Mouse (Mus musculus): ENCODE data around the gene Sgca. TPM values are rescaled to one million over a fixed set of nuclear protein-coding genes. Genes with fewer than 3 reads are reported as not detected.
A peak's percentile ranks its signal among the peaks of the same experiment; 100 is the strongest.

The Sgca gene
- polyA plus RNA-seq, 1 experiment from 2014 or later: 0.55 TPM

DNA sequence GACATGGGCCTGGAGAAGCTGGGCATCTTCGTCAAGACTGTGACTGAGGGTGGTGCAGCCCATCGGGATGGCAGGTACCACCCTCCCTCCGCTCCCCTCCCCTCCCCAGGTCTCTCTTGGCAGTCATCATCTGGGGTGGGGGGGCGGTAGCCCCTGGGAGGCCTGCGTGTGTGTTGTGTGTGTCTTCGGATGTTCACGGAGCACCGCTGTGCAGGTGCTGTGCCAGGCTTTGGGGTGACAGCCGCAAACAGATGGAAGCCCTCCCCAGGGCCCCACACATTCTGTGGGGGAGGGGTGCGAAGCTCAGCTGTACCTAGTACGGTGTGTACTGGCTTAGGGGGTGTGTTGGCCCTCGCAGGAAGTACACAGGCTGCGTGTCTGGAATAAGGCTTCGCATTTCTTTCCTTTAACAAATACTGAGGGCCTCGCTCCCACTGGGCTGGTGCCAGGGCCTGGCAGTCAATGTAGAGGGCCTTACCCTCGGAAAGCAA is 22.0 kb upstream of the Sgca start:
- WGBS: 68% methylated on average over 16 of the region's 16 CpGs
- H3K4me2 ChIP-seq (replicated peaks; ENCODE audit: low read depth, low read length): no peak overlapping the region

DNA sequence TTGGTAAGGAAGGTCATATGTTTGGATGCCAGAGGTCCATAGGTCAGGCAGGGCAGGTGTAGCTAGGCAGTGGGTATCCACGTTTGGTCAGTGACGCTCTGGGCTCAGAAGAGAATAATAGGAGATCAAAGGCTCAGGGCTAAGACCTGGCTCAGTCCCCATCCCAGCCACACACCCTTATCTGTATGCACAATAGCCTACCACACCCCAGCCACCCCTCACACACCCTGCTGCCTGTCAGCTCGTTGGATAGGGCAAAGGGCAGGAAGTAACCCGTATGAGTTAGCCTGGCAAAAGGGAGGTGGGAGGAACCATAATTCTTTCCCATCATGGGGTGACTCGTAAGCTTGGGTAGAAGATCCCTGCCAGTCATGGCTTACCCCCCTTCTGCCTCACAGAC is 21.5 kb upstream of the Sgca start:
- Histone ChIP-seq H3K9ac (replicated peaks; ENCODE audit: low read depth) (no peak overlapping the region), H3K4me1 (ENCODE audit: insufficient read depth, low read depth, low read length) (peaks cover 30% of the 10 kb centered on the region; the same call in 1 of the 2 replicates), H3K9me3 (ENCODE audit: low read length) (no peaks in the 10 kb centered on the region), H3K4me3 (ENCODE audit: low read depth, low read length) (no peak overlapping the region), H3K4me2 (replicated peaks; ENCODE audit: low read depth, low read length) (no peak overlapping the region), H3K27ac (ENCODE audit: low read length) (no peak overlapping the region), H3K36me3 (ENCODE audit: insufficient read depth, low read length) (peaks cover 35% of the 10 kb centered on the region; the same call in 1 of the 2 replicates), H3K27me3 (replicated peaks; ENCODE audit: insufficient read depth, low read length) (no peaks in the 10 kb centered on the region)
- DNase-seq (ENCODE audit: low spot score): no peak
- no peak for ATAC-seq
- 40% methylated on average over 5 of the region's 5 CpGs for WGBS
- TF ChIP-seq CTCF (IDR thresholded peaks at IDR 0.05): no peak

More for the DNA sequence above, 22.0 kb upstream of the Sgca start:
- H3K27me3 ChIP-seq (replicated peaks; ENCODE audit: insufficient read depth, low read length): no peaks in the 10 kb centered on the region
- DNase-seq (ENCODE audit: low spot score) (no peak), ATAC-seq (no peak)
- peaks cover 28% of the 10 kb centered on the region; the same call in 1 of the 2 replicates for H3K4me1 ChIP-seq (ENCODE audit: insufficient read depth, low read depth, low read length)
- TF ChIP-seq CTCF (IDR thresholded peaks at IDR 0.05) (no peak), EP300 (IDR thresholded peaks at IDR 0.05) (no peak)
- H3K9ac ChIP-seq (replicated peaks; ENCODE audit: low read depth): no peak overlapping the region
- no peaks in the 10 kb centered on the region for H3K9me3 ChIP-seq (ENCODE audit: low read length)
- H3K4me3 ChIP-seq (ENCODE audit: low read depth, low read length): no peak overlapping the region
- H3K27ac ChIP-seq (ENCODE audit: low read length): no peak overlapping the region
- peaks cover 40% of the 10 kb centered on the region; the same call in 1 of the 2 replicates for H3K36me3 ChIP-seq (ENCODE audit: insufficient read depth, low read length)

DNA sequence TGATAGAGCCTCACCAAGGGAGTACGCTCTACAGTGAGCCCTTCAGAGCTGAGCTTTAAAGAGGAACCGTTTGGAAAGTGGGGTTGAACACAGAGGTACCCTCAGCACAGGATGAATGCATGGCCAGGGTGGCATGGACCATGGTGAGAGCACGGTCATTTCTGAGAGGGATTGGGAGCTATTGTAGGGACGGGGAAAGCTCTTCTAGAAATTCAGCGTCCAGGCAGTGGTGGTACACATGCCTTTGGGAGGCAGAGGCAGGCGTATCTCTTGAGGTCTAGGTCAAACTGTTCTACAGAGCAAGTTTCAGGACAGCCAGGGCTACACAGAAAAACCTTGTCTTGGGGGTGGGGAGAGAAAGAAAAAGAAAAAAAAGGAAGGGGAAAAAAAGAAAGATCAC is 20.9 kb upstream of the Sgca start:
- 91% methylated on average over 6 of the region's 6 CpGs for WGBS
- Histone ChIP-seq H3K9me3 (ENCODE audit: low read length) (no peaks in the 10 kb centered on the region), H3K4me1 (ENCODE audit: insufficient read depth, low read depth, low read length) (peaks cover 30% of the 10 kb centered on the region; the same call in 1 of the 2 replicates), H3K9ac (replicated peaks; ENCODE audit: low read depth) (no peak overlapping the region), H3K36me3 (ENCODE audit: insufficient read depth, low read length) (peaks cover 29% of the 10 kb centered on the region; the same call in 1 of the 2 replicates), H3K4me3 (ENCODE audit: low read depth, low read length) (no peak overlapping the region), H3K27me3 (replicated peaks; ENCODE audit: insufficient read depth, low read length) (no peaks in the 10 kb centered on the region), H3K4me2 (replicated peaks; ENCODE audit: low read depth, low read length) (no peak overlapping the region), H3K27ac (ENCODE audit: low read length) (no peak overlapping the region)
- TF ChIP-seq CTCF (IDR thresholded peaks at IDR 0.05): no peak
- TF ChIP-seq EP300 (IDR thresholded peaks at IDR 0.05): no peak
- DNase-seq (ENCODE audit: low spot score) (no peak), ATAC-seq (no peak)

DNA sequence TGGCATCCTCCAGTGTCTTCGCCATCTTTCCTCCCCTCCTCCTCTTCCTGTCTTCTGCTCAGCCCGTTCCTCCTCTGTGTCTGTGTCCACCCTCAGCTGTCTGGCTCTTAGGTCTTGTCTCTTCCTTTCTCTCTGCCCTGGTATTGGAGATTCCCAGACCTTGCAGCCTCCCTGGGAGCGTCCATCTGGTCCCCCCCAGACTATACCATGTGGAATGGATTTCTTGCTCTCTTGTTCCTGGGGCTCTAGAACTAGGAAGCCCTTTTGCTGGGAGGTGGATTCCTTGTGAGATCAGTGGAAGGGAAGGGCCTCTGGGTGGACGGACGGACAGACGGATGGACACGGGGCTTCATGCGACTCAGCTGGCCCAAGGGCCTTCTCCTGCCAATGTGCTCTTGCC is 20.0 kb upstream of the Sgca start:
- H3K36me3 ChIP-seq (ENCODE audit: insufficient read depth, low read length): peaks cover 22% of the 10 kb centered on the region; the same call in 1 of the 2 replicates
- TF ChIP-seq CTCF (IDR thresholded peaks at IDR 0.05) (no peak), EP300 (IDR thresholded peaks at IDR 0.05) (no peak)
- no peak overlapping the region for H3K4me3 ChIP-seq (ENCODE audit: low read depth, low read length)
- H3K27me3 ChIP-seq (replicated peaks; ENCODE audit: insufficient read depth, low read length): no peaks in the 10 kb centered on the region
- H3K4me1 ChIP-seq (ENCODE audit: insufficient read depth, low read depth, low read length): peaks cover 30% of the 10 kb centered on the region; the same call in 1 of the 2 replicates
- ATAC-seq: no peak
- 81% methylated on average over 8 of the region's 8 CpGs for WGBS
- H3K9me3 ChIP-seq (ENCODE audit: low read length): no peaks in the 10 kb centered on the region
- H3K4me2 ChIP-seq (replicated peaks; ENCODE audit: low read depth, low read length): peak overlapping the region; percentile 8; the same call in 1 of the 2 replicates
- no peak for DNase-seq (ENCODE audit: low spot score)
- H3K27ac ChIP-seq (ENCODE audit: low read length): no peak overlapping the region
- H3K9ac ChIP-seq (replicated peaks; ENCODE audit: low read depth): no peak overlapping the region

DNA sequence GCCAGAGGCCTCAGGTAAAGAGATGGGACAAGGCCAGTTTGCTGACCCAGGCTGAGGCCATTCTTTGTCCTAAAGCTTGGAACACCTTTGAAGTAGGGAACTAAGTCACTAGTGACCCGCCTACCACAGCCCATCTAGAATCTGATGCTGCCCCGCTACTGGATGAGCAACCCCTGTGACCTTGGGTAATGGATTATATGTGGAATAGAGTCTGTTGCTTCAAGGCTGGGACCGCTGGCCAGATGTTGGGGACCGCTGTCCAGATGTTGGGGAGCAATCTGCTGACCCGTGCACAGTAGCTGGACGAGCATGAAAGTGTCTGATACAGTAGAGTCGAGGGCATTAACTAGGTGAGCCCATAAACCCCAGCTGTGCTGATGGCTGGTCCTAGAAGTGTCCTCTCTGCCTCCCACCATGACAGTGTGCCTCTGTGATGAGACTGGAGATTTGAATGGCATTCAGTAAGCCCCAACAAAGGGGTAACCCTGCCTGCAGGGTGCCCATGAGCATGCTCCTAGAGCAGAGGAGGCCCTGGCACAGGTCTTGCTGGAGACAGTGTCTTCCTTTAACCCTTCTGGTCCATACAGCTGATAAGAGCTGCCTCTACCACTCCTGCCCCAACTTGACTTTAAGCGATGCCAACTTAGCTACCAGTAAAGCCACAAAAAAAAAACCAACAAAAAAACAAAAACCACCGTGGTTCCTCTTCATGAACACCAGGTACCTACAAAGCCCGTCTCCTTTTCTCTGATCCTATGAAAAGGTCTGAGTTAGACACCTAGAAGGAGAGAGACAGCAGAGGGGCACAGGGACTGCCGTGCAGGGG is 19.0 kb upstream of the Sgca start:
- H3K4me2 ChIP-seq (replicated peaks; ENCODE audit: low read depth, low read length): peak overlapping the region; percentile 94
- no peak overlapping the region for H3K27ac ChIP-seq (ENCODE audit: low read length)
- peaks cover 20% of the 10 kb centered on the region; the same call in 1 of the 2 replicates for H3K36me3 ChIP-seq (ENCODE audit: insufficient read depth, low read length)
- DNase-seq (ENCODE audit: low spot score) (no peak), ATAC-seq (no peak)
- TF ChIP-seq CTCF (IDR thresholded peaks at IDR 0.05) (no peak), EP300 (IDR thresholded peaks at IDR 0.05) (no peak)
- no peak overlapping the region; the same call in 1 of the 2 replicates for H3K9ac ChIP-seq (replicated peaks; ENCODE audit: low read depth)
- peaks cover 29% of the 10 kb centered on the region; the same call in 1 of the 2 replicates for H3K4me1 ChIP-seq (ENCODE audit: insufficient read depth, low read depth, low read length)
- H3K27me3 ChIP-seq (replicated peaks; ENCODE audit: insufficient read depth, low read length): no peaks in the 10 kb centered on the region
- WGBS: 79% methylated on average over 11 of the region's 11 CpGs
- H3K9me3 ChIP-seq (ENCODE audit: low read length): no peaks in the 10 kb centered on the region
- H3K4me3 ChIP-seq (ENCODE audit: low read depth, low read length): no peak overlapping the region; the same call in 1 of the 2 replicates

DNA sequence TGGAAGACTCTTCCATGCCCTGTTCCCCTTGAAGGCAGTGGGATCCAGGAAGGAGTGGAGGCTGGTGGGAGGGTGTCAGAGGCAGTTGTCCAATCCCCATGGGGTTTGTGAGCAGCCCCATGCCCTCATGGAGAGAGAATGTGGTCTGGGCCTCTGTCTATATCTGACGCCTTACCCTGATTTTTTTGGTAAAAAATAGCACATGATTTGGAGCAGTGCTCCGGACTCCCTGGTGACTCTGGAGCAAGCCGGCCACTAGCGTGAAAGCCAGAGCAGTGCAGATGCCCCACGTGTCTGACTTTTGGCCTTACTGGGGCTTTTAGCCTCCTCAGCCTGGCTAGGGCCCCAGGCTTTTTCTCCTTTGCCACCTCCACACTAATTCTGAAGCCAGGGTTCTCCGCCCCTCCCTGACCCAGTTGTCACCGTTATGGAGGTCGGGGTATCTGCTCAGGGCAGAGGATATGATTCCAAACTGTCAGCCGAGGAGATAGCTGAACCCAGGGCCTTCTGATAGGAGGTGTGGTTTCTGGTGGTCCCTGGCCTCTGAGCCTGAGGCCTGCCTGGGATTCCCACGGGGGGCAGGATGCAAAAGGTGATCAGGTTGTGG is 18.2 kb upstream of the Sgca start:
- DNase-seq (ENCODE audit: low spot score): peak; percentile 62

More for the DNA sequence above, 18.2 kb upstream of the Sgca start:
- TF ChIP-seq EP300 (IDR thresholded peaks at IDR 0.05): no peak
- TF ChIP-seq CTCF (IDR thresholded peaks at IDR 0.05): no peak
- peak overlapping the region; percentile 16; the same call in 1 of the 2 replicates for H3K9ac ChIP-seq (replicated peaks; ENCODE audit: low read depth)
- H3K9me3 ChIP-seq (ENCODE audit: low read length): no peaks in the 10 kb centered on the region
- peak overlapping the region; percentile 94 for H3K4me2 ChIP-seq (replicated peaks; ENCODE audit: low read depth, low read length)
- no peaks in the 10 kb centered on the region for H3K27me3 ChIP-seq (replicated peaks; ENCODE audit: insufficient read depth, low read length)
- ATAC-seq: peak; percentile 1; the same call in 1 of the 2 replicates
- WGBS: 47% methylated on average over 10 of the region's 10 CpGs
- peak overlapping the region; percentile 87 for H3K4me3 ChIP-seq (ENCODE audit: low read depth, low read length)
- H3K36me3 ChIP-seq (ENCODE audit: insufficient read depth, low read length): peaks cover 15% of the 10 kb centered on the region; the same call in 1 of the 2 replicates
- H3K27ac ChIP-seq (ENCODE audit: low read length): peak overlapping the region; percentile 47; the same call in 1 of the 2 replicates
- peaks cover 30% of the 10 kb centered on the region; the same call in 1 of the 2 replicates for H3K4me1 ChIP-seq (ENCODE audit: insufficient read depth, low read depth, low read length)
